15 mouse cellular contexts compared by ENCODE assay signal in the genomic region with DNA sequence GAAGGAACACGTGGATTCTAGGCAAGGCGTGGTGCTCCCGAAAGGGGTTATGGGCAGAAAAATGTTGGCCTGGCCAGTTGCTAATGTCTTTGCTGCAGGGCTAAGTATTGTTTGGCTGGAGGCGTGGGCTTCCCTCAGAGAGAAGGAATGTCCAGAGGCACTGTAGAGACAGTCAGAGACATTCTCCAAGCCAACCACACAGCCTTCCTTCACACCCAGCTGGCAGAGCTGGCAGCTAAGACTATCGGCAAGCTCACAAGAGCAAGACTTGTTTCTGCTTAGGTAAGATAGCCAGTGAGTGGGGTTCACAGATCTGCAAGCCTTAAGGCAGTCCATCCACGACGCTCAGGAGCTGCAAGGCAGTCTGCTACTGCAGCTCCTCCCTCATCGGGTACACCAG. TPM values are rescaled to one million over a fixed set of nuclear protein-coding genes. Genes with fewer than 3 reads are reported as not detected.
A peak's percentile ranks its signal among the peaks of the same experiment; 100 is the strongest.
DNase-seq lines count a peak whose midpoint lies in the region; ATAC-seq and TF ChIP-seq lines count a peak whose summit lies in the region.
"Had no signal": no experiment of that assay in that cellular context is flagged by ENCODE, and none has a peak within 500 bp of the region (broad histone marks: within the 10 kb centered on the region; RNA-seq: fewer than 3 reads in every experiment).

No protein-coding gene starts in this region.

- TF ChIP-seq EP300 in liver, postnatal 0 days (IDR thresholded peaks at IDR 0.05; ENCODE audit: low read depth) = peak; percentile 90

- TF ChIP-seq CTCF in liver, postnatal 0 days (IDR thresholded peaks at IDR 0.05; ENCODE audit: low read depth) = no peak

- WGBS in limb, embryonic 12.5 days = 80% methylated on average over 8 of the region's 8 CpGs
- WGBS in limb, embryonic 10.5 days = 84% methylated on average over 8 of the region's 8 CpGs
- WGBS in liver, postnatal 0 days (ENCODE audit: insufficient replicate concordance) = 59% methylated on average over 8 of the region's 8 CpGs
- WGBS in neural tube, embryonic 15.5 days = 78% methylated on average over 8 of the region's 8 CpGs

- DNase-seq in limb, embryonic 10.5 days (ENCODE audit: low spot score) = no peak
- DNase-seq in c-Kit-positive CD71-positive TER-119-negative erythroid progenitor cells, embryonic 14.5 days (ENCODE audit: low read depth) = peak; percentile 62
- peak; percentile 40 for DNase-seq in liver, postnatal 0 days
- DNase-seq: adrenal gland, adult 8-10 months; cerebellum, adult 8-10 months; kidney, adult 9 months; layer of hippocampus, postnatal 36 days; right cerebral cortex, postnatal 14 days had no signal

- ATAC-seq in limb, embryonic 12.5 days (ENCODE audit: insufficient number of reproducible peaks, insufficient read depth, low FRiP score, low TSS enrichment, low read depth) = no peak
- peak; percentile 74 for ATAC-seq in erythroblast, adult 5-6 weeks (replicated peaks; ENCODE audit: low FRiP score, poor library complexity, severe bottlenecking)
- ATAC-seq in liver, postnatal 0 days = peak; percentile 66
- ATAC-seq in activated CD4-positive, CD25-positive, alpha-beta regulatory T cell, adult 4 months = no peak
- ATAC-seq in neural tube, embryonic 15.5 days (ENCODE audit: low FRiP score) = no peak

- H3K4me1 ChIP-seq in limb, embryonic 12.5 days (replicated peaks) = peaks cover 38% of the 10 kb centered on the region
- peaks cover 50% of the 10 kb centered on the region for H3K4me1 ChIP-seq in limb, embryonic 10.5 days
- H3K4me1 ChIP-seq in liver, postnatal 0 days (ENCODE audit: insufficient read depth) = peaks cover 74% of the 10 kb centered on the region
- H3K4me1 ChIP-seq in neural tube, embryonic 15.5 days = peaks cover 33% of the 10 kb centered on the region

- no peak overlapping the region for H3K9ac ChIP-seq in limb, embryonic 12.5 days (replicated peaks)
- no peak overlapping the region for H3K9ac ChIP-seq in liver, postnatal 0 days (replicated peaks)
- H3K9ac ChIP-seq in neural tube, embryonic 15.5 days (replicated peaks) = no peak overlapping the region
- H3K9ac ChIP-seq: neural tube, embryonic 12.5 days had no signal

- H3K9me3 ChIP-seq in limb, embryonic 12.5 days = no peaks in the 10 kb centered on the region
- no peaks in the 10 kb centered on the region for H3K9me3 ChIP-seq in limb, embryonic 10.5 days (replicated peaks)
- no peaks in the 10 kb centered on the region for H3K9me3 ChIP-seq in liver, postnatal 0 days (ENCODE audit: low read length)
- H3K9me3 ChIP-seq in neural tube, embryonic 15.5 days (replicated peaks) = no peaks in the 10 kb centered on the region
- H3K9me3 ChIP-seq: neural tube, embryonic 12.5 days had no signal

- peaks cover 29% of the 10 kb centered on the region for H3K36me3 ChIP-seq in limb, embryonic 12.5 days
- H3K36me3 ChIP-seq in limb, embryonic 10.5 days = peaks cover 45% of the 10 kb centered on the region
- 0 out of 2 replicates have a peak, but pooled peaks cover under 1% of the 10 kb centered on the region for H3K36me3 ChIP-seq in liver, postnatal 0 days (replicated peaks; ENCODE audit: insufficient read depth, low read length)
- H3K36me3 ChIP-seq in neural tube, embryonic 15.5 days = no peaks in the 10 kb centered on the region

- no peaks in the 10 kb centered on the region for H3K27me3 ChIP-seq in limb, embryonic 12.5 days
- no peaks in the 10 kb centered on the region for H3K27me3 ChIP-seq in limb, embryonic 10.5 days (ENCODE audit: low read depth, poor library complexity, severe bottlenecking)
- H3K27me3 ChIP-seq in liver, postnatal 0 days (ENCODE audit: insufficient read depth, low read length) = no peaks in the 10 kb centered on the region
- no peaks in the 10 kb centered on the region for H3K27me3 ChIP-seq in neural tube, embryonic 15.5 days (replicated peaks)
- H3K27me3 ChIP-seq: neural tube, embryonic 12.5 days had no signal

- peak overlapping the region; percentile 66; the same call in 1 of the 2 replicates for H3K27ac ChIP-seq in limb, embryonic 12.5 days
- H3K27ac ChIP-seq in limb, embryonic 10.5 days = no peak overlapping the region
- H3K27ac ChIP-seq in liver, postnatal 0 days (ENCODE audit: low read depth) = peak overlapping the region; percentile 89
- H3K27ac ChIP-seq in neural tube, embryonic 15.5 days (replicated peaks) = no peak overlapping the region
- H3K27ac ChIP-seq: neural tube, embryonic 12.5 days had no signal

- no peak overlapping the region for H3K4me2 ChIP-seq in limb, embryonic 12.5 days
- H3K4me2 ChIP-seq in liver, postnatal 0 days (ENCODE audit: low read depth, low read length) = peak overlapping the region; percentile 24
- no peak overlapping the region for H3K4me2 ChIP-seq in neural tube, embryonic 15.5 days
- H3K4me2 ChIP-seq: neural tube, embryonic 12.5 days had no signal

- H3K4me3 ChIP-seq in limb, embryonic 12.5 days (replicated peaks) = no peak overlapping the region
- H3K4me3 ChIP-seq in limb, embryonic 10.5 days = no peak overlapping the region
- H3K4me3 ChIP-seq in liver, postnatal 0 days (ENCODE audit: low read depth, low read length) = no peak overlapping the region
- no peak overlapping the region for H3K4me3 ChIP-seq in neural tube, embryonic 15.5 days (replicated peaks)
- H3K4me3 ChIP-seq: neural tube, embryonic 12.5 days had no signal

RNA-seq across cellular contexts. Expression of gene Ssh1, which starts 16.4 kb away (rescaled TPM):
- 16.6 and 17.3 TPM in 2 replicates for polyA plus RNA-seq in limb, embryonic 12.5 days (2016; fragmentation: Nextera tagmentation; extraction: Ambion mirVana)
- polyA plus RNA-seq in limb, embryonic 10.5 days (2016; fragmentation: Nextera tagmentation; extraction: Ambion mirVana) = 13.6 and 16.4 TPM in 2 replicates
- total RNA-seq in erythroblast, adult 5-6 weeks (2015; ENCODE audit: low replicate concordance) = 55.9 and 63.5 TPM in 2 replicates
- total RNA-seq in erythroblast, adult 5-6 weeks (2017; ENCODE audit: low replicate concordance) = 60.6 and 63.8 TPM in 2 replicates
- 3.7 and 4.3 TPM in 2 replicates for polyA plus RNA-seq in liver, postnatal 0 days (2015; fragmentation: Nextera tagmentation; extraction: Ambion mirVana)
- 10 to 100 TPM; 15.8 to 17.9 TPM for polyA plus RNA-seq in activated CD4-positive, CD25-positive, alpha-beta regulatory T cell, adult 4 months (2017; shearing (Covaris generic))
- polyA plus RNA-seq in neural tube, embryonic 15.5 days (2015; fragmentation: Nextera tagmentation; extraction: Ambion mirVana) = 9.8 and 13.1 TPM in 2 replicates

RNA-seq across cellular contexts. Expression of gene Dao, which starts 26.2 kb away (rescaled TPM):
- polyA plus RNA-seq in limb, embryonic 12.5 days (2016; fragmentation: Nextera tagmentation; extraction: Ambion mirVana) = not detected in 2 replicates
- not detected in 2 replicates for polyA plus RNA-seq in limb, embryonic 10.5 days (2016; fragmentation: Nextera tagmentation; extraction: Ambion mirVana)
- not detected in 2 replicates for total RNA-seq in erythroblast, adult 5-6 weeks (2015; ENCODE audit: low replicate concordance)
- total RNA-seq in erythroblast, adult 5-6 weeks (2017; ENCODE audit: low replicate concordance) = not detected in 2 replicates
- not detected in 2 replicates for polyA plus RNA-seq in liver, postnatal 0 days (2015; fragmentation: Nextera tagmentation; extraction: Ambion mirVana)
- under 1 TPM in 1 of 2 experiments, not detected in 1; 0.48 TPM for polyA plus RNA-seq in activated CD4-positive, CD25-positive, alpha-beta regulatory T cell, adult 4 months (2017; shearing (Covaris generic))
- polyA plus RNA-seq in neural tube, embryonic 15.5 days (2015; fragmentation: Nextera tagmentation; extraction: Ambion mirVana) = 0.60 TPM in 1 of 2 replicates, not detected in the other
- total RNA-seq: adrenal gland, adult 8-10 months had no signal
- polyA plus RNA-seq: forebrain, embryonic 11.5 days; heart, postnatal 0 days; neural tube, embryonic 12.5 days had no signal

Comparison
In these comparisons a context has a peak if more than half of its experiments do, and no peak if none do; other contexts are left out.
1. H3K27ac ChIP-seq: peak in limb, embryonic 12.5 days (single experiment) and liver, postnatal 0 days (single experiment); none in limb, embryonic 10.5 days (single experiment) and neural tube, embryonic 15.5 days (single experiment).
2. ATAC-seq: peak in erythroblast, adult 5-6 weeks (single experiment) and liver, postnatal 0 days (single experiment); none in limb, embryonic 12.5 days (single experiment), activated CD4-positive, CD25-positive, alpha-beta regulatory T cell, adult 4 months (single experiment) and neural tube, embryonic 15.5 days (single experiment).